Mouse (Mus musculus) thymus, postnatal 36 days (tissue): ENCODE data around the gene Scube1.
A peak's percentile ranks its signal among the peaks of the same experiment; 100 is the strongest.

Experiments used
- DNase-seq, 2 experiments: peaks; one replicate each; pipeline ENCODE4 v3.0.0; 2022; ENCODE audit warnings: mixed read lengths in 2 of 2

Gene Scube1

DNA sequence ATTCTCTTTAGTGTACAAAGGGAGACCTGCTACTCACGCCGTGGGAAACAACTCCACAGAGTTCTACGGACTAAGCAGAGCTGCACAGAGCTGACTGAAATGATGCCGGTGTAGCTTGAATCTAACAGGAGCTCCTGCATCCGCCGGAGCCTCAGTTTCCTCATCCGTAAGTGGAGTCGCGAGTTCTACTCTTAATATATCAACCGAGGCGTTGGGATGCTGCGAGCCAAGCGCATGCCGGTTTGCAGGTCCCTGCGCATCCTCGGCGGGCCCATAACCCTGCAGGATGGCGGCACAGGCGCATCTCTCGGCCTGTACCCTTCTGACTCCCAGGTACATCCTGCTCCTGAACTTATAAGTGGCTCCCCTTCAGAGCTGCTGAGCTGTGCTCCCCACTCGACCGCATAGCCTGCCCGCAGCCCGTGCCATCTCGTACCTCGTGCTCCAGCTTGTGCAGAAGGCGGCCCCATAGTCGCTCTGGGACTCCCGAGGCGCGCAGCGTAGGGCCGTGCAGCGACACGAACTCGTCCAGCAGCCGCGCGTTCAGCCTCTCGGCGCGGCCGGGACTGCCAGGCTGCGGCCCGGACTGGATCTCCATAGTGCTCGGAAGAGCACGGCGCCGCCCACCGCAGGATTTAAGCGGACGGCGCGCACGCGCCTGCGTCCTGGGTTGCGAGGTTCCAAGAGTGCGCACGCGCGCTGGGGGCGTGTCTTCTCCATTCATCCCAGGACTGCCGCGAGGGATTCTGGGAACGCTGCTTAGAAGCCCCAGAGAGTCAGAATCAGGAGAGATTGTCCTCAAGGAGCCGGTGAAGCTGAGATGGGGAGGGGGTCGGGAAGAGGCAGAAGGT, 130.1 kb downstream of the Scube1 start, which contains the start of gene Ttll12:
Ttll12 (minus strand) TSS at position 645 of the 851 bp plus-strand sequence.
- peak; percentile 91 to 92 for DNase-seq

DNA sequence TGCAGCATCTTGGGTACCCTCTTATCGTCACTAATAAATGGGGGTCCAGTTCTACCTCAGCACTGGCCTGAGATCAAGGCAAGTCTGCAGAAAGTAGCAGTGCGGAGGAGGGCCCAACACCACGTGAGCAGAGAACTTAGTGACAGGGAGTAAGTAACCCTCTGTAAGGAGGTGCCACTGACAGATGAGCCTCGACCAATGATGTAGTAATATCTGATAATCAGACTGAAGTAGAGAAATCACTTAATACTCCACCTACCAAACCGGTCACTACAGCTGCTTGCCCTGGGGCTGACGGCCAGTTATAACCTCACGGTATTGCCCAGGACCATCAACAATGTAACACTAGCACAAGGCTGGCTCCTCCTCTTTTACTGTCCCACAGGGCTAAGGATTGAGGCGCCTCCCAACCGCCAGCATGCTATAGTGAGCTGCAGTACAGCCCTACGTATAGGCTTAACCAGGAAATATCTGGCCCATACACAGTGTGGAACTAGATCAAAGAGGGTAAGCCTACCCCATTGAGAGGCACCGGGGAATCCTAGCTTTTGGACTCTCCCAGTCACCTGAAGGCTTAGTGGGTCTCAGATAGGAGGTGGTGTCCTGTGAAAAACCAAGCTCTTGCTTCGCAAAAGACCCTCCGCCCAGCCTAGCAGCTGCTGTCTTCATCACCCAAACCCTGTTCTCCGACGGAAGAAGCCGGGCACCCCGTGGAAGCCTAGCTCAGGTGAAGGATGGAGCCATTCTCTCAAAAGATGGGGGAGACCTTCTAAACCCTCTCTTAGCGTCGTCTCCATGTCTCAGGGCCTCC, 130.9 kb downstream of the Scube1 start:
- DNase-seq, result peak in 1 of 2 experiments; percentile 29

DNA sequence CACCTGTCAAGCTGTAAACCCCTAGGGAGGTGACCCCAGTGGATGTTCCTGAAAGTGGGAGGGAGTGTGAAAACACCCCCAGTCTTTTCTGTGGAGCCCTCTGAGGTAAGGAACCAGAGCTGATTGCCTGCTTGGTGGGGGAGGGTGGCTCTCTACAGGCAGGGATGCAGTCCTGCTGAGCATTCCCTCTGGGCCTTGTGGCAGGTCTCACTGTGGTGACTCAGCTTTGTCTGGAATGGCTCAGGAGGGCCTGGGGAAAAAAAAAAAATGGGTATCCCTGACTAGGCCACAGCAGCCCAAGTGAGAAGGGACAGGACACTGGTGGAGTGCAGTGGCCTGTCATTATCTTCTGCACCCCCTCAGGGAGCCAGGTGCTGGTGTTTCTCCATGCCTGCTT, 131.6 kb downstream of the Scube1 start:
- no peak for DNase-seq

DNA sequence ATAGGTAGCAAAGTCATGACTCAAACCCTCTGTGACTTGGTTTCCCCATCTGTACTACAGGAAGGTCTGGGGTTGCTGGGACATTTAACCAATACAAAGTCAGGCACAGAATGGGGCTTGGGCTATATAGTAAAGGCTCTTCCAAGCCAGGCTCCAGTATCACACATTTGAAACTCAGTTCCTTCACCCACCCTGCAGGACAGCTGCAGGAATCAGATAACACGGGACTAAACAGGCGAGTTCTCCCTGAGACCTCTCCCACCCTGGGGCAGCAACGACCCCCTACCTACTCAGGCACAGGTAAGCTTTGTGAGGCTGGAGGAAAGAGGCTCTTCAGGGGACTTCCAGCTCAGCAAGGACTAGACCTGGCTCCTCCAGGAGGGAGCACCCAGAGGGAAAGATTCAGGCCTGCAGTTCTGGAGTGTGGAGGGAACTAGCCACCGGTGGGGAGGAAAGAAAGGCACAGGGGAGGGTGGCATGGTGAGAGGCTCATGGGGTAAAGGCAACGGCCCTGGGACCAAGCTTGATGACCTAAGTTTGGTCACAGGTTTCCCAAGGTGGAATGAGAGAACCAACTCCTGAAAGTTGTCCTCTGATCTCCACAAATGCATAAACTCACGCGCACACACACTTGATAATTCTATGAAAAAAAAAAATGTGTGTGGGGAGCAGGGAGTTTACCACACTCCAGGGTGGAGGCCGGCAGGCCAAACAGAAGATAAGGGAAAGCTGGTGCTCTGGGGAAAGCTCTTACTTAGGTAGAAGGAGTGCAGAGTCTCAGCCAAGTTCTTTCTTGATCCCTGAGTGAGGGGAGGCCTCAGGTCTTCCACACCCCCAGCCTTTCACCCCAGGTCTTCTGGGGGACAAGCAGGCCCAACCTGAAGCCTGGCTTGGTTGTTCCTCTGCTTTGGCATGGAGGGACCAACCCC, 132.3 kb downstream of the Scube1 start:
- no peak for DNase-seq

DNA sequence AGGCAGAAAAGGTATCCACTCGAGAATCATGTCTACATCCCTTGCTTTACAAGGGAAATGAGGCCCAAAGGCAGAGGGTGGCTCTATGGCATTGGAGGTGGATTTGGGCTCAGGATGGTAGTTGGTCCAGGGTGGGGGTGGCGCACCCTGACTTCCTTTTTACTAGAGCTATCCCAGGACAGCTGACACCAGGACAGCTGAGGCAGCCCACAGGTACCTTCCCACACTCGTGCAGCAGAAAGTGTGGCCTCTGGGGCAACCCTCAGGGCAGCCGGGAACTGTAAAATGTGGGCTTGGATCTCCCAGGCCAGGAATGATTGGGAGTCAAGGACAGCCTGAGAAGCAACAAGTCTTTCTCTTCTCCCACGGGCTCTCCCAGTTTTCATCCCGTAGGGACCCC, 133.1 kb downstream of the Scube1 start:
- no peak for DNase-seq

DNA sequence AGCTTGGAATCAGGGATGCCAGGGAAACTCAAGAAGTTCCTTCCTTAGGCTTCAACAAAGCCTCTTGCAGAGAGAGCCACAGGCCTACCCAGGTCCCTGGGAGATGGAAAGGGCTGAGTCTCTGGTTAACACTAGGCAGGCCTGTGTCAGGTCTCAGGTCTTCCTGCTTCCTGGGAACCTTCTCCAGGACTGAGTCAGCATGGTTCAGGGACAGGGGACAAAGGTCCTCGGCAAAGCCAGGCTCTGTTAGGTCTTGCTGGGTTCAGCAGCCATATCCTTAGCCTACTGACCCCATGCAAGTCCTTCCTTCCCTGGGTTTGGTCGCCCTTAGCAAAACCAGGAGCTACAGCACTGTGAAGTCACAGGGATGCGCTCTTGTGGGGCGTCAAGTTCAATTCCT, 134.0 kb downstream of the Scube1 start:
- no peak for DNase-seq

DNA sequence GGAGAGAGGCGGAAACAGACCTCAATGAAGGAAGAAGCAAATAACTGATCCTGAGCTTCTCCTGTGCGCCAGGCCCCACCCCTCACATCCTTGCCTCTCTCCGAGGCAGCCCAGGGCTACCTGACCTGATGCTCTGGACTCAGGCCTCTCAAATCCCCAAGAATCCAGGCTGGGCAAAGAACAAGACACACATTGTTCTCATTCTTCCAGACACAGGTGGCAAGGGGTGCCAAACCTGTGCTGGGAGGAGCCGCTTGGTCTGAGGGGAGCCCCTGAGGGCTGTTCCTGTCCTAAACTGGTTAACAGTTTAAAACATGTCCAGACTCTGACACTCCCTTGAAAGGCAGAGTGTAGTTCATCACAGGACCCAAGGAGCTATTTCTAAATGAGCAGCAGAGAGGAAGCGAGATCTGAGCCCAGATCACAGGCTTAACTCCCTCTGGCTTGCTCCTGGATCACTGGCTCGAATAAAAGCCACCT, 140.0 kb downstream of the Scube1 start:
- no peak for DNase-seq

DNA sequence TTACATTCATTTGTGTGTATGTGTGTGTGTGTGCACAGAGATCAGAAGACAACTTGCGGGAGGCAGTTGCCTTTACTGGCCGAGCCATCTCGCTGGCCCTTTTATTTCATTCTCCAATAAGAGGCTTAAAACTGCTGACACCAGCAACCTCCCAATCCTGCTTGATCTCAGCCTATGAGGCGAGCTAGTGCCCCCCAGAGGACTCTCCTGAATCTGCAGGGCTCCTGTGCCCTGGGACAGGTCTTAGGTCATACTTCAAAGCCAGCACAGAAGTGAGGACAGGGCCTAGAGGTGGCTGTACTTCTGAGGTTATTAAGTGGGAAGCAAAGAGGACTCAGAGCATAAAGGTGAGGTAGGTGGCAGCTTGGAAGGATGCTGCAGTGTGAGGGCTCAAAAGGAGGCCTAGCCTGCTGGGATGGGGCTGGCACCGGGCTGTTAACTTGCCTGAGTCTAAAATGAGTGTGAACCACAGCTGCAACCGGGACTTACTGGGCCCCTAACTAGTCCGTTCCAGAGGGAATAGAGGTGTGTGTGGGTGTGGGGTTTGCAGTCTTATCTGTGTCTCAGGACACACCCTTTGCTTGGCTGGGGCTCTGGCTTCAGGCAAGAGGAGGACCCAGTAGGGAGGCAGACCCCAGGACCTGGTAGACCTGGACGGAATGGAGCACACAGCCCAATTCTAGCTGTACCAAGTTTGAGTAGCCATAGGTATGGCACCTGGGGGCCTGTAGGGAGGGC, 141.2 kb downstream of the Scube1 start:
- DNase-seq, result peak; percentile 58 to 61

DNA sequence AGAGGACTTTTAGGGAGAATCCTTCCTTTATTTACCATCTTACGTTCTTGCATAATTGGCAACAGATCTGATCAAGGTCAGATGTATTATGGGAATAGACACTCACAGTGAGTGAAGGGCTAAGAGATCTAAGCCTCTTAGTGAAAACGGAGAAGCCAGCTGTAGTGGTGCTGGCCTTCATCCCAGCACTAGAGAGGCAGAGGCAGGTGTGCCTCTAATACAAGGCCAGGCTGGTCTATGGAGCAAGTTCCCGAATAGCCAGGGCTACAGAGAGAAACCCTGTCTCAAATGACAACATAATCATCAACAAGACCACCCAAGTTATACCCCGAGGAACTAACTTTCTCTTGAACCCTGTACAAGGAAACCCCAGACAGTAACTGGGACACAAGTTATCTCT, 141.9 kb downstream of the Scube1 start:
- DNase-seq, result no peak

DNA sequence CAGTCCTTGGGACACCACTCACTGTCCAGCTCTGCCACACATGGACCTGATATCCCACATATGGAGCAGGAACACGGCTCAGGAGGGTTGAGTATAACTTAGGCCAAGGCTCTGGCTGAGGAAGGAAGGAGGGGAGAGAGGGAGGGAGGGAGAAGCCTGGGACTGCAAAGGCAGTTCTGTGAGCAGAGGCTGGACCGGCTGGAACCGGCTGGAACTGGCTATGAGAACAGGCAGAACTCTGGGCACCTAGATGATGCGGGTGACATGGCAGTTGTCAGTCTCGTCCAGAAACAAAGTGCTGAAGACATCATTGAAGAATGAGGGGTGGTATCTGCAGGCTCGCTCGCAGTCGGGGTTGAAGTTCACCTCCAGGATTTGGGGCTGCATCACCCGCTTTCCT, 148.2 kb downstream of the Scube1 start:
- no peak for DNase-seq

DNA sequence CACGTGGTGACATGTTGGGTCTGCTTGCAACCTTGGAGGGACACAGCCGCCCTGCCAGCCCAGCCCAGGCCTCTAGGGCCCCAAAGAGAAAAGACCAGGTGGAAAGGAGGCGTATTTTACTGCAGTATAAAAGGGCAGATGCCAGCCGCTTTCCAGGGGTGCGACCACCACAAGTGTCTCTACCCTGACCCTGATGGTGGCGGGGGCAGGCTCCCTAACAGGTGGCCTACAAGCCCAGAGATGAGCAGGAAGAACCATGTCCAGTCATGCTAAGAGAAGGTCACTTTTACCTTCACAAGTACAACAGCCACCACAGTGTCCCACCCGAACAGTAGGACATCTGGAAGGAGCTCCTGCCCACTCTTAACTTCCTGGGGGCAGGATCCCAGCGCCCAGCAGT, 149.3 kb downstream of the Scube1 start:
- DNase-seq, result no peak

DNA sequence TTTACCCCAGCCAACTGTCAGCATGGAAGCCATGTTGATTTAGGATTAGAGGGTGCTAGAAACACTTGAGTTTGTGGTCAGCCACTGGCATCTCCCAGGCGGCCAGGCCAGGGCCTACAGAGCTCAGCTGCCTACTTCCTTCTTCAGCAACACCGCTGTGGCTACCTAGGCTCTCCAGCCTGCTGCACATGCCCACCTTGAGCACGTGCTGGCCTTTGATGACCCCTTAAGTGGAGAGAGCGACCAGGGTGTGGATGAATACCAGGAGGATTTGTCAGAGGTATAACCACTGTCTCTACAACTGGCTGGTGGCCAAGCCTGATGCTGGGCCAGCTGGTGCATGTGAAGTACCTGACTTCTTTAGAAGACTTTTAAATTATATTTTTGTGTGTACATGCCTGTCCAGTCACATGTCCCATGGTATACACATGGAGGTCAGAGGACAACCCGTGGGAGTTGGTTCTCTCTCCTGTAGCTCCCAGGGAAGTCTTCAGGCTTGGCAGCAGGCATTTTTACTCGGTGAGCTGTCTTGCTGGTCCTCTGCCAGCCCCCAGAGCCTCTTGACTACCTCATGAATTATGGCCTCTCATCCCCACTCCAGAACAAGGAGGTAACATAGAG, 150.0 kb downstream of the Scube1 start:
- no peak for DNase-seq

DNA sequence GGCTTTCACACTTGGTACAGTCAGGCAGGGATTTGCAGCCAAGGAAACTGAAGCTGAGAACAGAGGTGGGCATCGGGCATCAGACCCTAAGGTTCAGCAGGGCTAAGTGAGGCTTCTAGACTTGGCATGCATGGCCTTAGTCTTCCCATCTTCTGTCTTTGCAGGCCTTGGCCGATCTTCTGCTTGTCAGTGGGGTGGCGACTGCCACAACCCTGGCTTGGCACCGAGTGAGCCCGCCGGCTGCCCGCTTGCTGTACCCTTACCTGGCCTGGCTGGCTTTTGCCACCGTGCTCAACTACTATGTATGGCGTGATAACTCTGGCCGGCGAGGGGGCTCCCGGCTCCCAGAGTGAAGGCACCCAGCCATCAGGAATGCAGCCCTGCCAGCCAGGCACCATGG, 151.2 kb downstream of the Scube1 start:
- DNase-seq, result no peak

DNA sequence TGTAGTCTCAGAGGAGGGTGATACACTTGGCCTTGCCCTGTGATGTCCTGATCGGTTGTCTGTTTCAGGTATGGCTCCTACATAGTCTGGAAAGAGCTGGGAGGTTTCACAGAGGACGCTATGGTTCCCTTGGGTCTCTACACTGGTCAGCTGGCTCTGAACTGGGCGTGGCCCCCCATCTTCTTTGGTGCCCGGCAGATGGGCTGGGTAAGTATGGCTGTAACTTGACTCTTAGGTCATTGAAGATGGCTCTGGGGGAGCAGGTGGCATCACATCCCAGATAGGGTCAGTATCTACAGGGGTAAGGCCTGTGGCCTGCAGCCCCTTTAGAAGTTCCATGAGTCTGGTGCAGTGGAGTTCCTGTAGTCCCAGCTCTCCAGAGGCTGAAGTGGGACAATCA, 152.7 kb downstream of the Scube1 start:
- no peak for DNase-seq

DNA sequence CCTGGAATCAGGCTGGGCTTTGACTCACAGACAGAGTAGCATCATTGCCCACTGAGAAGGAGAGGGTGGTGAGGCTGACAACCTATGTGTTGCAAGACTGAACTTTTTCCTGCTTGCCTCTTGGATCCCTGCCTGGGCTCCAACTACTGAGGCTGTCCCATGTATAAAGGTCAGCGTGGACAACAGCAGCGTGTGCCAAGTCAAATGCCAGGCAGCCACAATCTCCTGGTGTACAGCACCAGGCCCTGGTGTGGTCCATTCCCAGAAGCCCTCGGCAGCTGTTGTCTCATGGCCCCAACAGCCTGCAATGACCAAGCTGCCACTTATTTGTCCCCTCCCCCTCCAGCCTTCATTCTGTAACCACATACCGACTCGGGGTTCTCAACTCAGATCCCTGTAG, 153.2 kb downstream of the Scube1 start:
- no peak for DNase-seq

DNA sequence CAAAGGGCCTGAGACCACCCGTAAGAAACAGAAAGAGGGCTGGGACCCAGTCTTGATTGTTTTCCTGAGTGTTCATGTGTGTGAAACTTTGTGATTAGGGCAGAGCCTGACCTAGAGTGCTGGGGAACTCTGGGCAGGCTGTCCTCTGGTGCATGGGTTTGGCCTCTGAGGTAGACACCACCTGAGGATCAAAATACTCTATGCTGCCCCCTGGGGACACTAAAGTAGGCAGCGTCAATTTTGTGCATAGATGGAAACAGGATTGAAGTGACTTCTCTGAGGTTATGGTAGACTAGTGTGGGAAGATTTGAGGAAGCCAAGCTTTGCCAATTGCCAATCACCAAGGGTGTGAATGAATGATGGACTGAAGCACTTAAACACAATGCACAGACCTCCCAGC, 154.2 kb downstream of the Scube1 start:
- DNase-seq, result no peak

DNA sequence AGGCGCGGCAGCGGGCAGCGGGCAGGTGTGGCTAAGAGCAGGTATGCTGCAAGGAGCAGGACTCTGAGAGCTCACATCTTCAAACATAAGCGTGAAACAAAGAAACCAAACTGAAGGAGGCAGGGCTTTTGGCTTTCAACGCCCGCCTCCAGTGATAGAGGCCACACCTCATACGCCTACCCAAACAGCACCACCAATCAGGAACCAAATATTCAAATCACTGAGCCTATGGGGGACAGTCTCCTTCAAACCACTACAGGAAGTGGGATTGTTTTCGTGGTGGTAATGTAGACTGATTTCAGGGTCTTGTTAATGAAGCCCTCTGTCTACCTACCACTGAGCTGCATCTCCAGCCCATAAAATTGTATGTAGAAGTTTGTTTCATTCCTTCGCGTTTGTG, 155.1 kb downstream of the Scube1 start:
- DNase-seq, result no peak

DNA sequence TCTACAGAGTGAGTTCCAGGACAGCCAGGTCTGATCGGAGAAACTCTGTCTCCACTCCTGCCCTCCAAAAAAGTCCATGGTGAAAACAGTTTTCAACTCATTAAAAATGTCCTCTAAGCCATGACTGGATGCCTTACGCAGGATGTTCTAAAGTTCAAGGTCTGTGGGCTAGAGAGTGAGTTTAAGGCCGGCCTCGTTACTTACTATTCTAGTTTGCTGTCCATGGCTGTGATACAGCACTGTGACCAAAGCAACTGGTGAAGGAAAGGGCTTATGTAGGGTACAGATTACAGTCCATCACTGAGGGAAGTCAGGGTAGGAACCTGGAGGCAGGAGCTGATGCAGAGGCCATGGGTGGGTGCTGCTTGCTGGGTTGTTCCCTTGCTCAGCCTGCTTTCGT, 156.3 kb downstream of the Scube1 start:
- no peak for DNase-seq

DNA sequence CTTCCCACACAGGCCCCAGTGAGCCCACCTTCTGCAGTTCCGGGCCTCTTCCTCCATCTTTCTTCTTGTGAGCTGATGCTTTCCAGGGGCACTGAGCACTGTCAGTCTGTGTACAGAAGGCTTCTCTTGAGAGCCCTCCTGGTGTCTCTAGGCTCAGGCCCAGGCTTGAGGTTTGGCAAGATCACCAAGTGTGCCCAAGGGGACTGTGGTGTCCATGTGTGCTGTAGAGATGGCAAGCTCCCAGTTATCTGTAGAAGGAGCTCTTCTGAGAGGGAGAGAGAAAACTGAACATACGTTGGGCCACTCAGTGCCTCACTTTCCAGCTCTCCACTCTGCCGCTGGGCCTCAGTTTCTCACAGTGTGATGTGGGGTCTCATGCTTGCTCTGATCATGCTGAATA, 157.1 kb downstream of the Scube1 start:
- DNase-seq, result no peak

DNA sequence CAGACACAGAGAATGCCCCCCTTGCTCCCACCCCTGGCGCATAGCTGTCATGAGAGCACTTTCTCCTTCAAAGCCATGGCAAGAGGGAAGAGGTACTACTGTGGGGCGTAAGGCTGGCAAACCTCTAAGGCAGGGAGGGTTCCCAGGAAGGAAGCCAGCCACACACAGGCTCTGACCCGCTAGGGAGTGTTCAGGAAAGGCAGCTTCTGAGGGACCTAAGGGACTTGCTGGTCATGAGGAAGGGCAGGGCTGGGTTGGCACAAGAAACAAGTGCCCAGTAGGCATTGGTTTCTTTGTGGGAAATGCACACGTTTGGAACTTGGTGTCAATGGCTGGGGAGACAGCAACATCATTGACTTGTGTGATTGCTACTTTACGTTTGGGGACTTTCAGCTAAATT, 158.8 kb downstream of the Scube1 start:
- DNase-seq, result no peak

DNA sequence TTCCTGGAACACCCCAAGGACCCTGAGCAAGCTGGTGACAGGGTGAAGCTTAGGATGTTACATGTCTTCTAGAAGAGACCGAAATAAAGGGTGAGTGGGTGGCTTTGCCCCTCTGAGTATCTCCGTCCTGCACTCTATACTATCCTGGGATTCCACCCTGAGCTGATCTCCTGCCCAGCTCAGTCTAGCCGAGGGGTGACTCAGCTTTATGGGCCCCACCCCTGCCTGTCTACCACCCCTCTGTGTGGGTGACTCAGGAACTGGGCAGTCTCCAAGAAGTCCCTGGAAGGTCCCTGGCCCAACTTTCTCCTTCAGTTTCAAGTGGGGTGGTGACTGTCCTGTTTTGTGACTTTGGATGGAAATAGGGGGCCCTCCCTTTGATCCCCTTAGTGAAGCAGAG, 159.4 kb downstream of the Scube1 start:
- DNase-seq, result no peak
